Mouse (Mus musculus): ENCODE results near the gene Cpne8. TPM values are rescaled to one million over a fixed set of nuclear protein-coding genes. Genes with fewer than 3 reads are reported as not detected.

Gene Cpne8
- total RNA-seq (2021): 10 to 100 TPM in 1 of 2 experiments, 1 to 10 TPM in 1; 7.1 to 10.6 TPM

DNA sequence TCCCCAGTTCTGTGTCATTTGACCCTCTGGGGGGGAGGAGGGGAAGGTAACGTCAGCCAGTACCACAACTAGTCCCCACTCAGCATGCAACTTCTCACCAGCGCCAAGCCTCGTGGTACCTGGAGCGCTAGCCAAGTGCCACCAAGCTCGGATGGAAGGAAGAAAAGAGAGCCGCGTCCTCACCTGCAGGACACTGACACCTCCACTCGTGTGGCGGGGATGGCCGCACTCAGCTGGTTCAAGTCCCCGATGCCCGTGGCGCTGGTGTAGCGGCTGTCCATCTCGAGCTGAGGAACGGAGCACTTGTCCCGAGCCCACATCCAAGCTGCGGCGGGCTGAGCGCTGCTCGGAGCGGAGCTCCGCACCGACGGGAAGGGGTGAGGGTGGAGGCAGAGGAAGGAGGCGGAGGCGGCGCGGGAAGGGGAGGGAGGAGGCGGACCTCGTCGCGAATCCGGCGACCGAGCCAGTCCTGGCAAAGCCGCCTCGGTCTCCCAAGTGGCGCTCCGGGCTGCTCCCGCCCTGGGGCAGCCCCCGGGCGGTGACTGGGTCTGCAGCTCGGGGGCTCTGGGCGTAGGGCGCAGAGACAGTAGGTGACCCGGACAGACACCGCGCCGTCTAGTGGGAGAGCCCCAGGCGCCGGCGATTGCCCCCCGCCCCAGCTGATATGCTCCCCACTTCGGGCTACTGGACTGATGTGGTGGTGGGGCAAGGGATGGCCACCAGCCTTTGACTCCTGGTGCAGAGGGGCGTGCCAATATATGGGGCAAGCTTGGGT is at the start of gene Cpne8:
Gene Cpne8 (minus strand): TSS at position 448 of the 775 bp plus-strand sequence.
- peak; percentile 70 for DNase-seq (ENCODE audit: low spot score)
- intact Hi-C loops (cut with DNase I): loop anchor here (5.0 kb wide), 1 partner anchor 432 kb away; no protein-coding TSS in a partner anchor

DNA sequence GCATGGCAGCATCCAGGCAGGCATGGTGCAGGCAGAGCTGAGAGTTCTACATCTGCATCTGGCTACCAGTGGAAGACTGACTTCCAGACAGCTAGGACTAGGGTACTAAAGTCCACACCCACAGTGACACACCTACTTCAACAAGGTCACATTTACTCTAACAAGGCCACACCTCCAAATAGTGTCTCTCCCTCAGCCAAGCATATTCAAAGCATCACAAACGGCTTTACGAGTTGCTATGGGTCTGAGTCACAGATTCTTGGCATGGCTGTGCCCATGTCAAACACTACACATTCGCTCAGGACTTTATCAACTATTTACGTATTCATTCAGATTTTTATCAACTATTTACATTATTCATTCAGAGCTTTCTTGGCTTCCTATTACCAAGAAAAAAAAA is 38.5 kb upstream of the Cpne8 start:
- intact Hi-C loops (cut with DNase I): no loop called here
- no peak for DNase-seq (ENCODE audit: low spot score)

DNA sequence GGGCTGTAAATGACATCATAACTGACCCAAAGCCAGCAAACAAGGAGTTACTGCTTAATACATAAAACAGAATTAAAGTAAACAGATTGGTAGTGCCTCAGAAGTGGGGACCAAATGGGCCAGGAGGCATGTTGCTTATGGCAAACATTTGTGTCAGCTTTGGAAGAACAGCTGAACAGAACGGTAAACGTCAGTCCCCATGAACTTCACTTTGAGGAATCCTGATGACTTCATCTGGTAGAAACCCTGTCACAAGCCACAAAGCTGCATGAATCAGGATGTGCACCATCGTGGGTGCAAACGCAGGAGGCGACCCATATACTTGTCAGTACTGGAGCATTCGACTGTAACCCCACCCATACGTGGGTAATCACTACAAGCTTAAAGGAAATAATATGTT is 30.1 kb upstream of the Cpne8 start:
- no peak for DNase-seq (ENCODE audit: low spot score)
- intact Hi-C loops (cut with DNase I): no loop called here

DNA sequence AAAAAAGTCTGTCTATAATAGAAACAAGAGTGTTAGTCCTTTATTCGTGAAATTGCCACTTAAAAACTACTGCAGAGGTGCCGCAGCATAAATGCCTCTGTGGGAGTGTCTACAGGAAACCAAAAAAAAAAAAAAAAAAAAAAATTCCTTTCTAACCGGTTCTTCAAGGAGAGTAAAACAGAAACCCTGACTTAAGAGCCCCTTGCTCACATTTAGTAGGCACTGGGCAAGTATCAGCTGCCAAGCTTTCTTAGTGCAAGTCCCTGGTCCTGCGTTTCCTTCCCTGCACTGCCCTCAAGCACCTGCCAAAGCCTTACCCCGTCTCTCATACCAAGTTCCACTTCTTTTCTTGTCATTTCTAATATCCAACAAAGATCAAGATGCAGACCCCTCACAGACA is 25.1 kb upstream of the Cpne8 start:
- intact Hi-C loops (cut with DNase I): no loop called here
- no peak for DNase-seq (ENCODE audit: low spot score)

DNA sequence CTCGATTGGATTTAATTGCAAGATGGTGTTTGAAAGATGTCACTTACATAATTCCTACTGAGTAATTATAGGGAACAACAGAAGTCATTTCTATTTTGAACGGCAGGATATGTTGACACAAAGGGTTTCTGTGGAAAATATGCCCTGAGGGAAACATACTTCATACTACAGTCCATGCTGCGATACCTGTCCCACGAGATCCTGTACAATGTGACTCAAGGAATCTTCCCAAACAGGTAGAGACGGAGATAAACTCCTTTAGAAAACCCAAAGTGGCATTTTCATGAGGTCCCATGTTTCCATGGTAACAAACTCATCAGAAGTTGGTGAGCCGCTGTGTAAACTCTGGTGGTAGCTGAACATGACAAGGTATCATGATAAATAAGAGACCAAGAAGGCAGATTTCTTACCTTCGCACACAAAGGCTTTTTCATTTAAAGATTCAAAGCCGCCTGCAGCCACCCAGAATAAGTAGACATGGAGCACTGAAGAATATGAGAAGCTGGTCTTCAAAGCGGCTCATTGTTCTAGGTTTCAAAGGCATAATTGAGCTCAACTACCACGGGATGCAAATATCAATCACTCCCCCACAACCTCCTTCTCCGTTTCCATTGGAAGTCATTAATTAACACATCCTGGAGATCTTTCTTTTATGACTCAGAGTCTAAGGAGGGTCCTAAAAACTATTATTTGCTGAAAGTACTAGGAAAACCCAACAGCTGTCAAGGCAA is 24.4 kb upstream of the Cpne8 start:
- no peak for DNase-seq (ENCODE audit: low spot score)
- intact Hi-C loops (cut with DNase I): no loop called here

DNA sequence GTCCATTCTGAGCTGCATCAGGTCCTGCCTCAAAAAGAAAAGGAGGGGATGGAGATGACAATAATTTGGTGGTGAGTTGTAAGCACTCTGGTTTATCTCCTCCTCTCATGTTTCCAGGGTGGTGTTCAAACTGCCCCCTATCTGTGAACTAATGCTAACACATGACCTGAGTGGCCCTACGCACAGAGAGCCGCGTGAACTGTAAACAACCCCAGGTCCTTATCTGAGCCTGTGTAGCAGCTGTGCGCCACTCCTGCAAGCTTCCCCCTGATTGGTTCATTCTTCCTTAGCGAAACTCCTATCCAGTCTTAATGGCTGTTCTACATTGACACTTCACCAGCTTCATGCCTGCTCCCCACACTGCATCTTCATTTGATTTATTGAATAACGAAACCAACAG is 7.5 kb upstream of the Cpne8 start:
- no peak for DNase-seq (ENCODE audit: low spot score)
- intact Hi-C loops (cut with DNase I): loop anchor here (10.0 kb wide), 1 partner anchor 248 kb away; no protein-coding TSS in a partner anchor

DNA sequence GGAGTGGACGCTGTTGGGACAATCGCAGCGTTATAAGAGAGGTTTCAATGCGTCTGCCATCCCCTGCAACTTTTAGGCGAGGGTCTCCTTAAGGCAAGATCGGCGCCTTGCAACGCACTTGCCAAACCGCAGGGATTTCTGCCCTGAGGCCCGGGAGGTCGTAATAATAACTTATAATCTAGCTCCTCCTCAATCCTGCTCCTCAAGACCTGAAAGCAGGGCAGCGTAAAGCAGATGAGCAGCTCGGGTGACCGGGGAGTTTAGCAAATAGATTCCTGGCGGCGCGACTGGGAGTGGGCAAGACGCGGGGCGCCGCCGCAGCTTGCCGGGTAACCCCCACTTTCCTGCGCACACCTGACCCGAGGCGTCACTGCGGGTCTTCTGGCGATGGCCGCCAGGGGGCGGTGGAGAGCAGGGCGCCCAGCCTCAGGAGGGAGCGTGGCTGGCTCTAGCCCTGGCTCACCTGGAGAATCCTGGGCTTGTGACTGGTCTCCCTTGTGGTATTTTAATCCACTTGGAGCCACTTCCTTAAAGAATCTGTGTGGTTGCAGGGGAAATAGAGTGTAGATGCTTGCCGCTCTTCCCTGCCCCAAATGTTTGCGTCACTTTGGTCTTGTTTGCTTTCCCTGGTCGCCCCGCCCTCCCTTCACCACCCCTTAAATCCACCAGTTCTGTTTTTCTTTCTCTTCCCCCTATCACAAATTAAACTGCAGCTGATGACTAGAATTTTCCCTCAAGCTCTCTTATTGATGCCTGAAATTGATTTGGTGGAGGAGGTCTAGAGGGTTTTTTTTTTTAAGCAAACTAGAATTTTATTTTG is 738 bp upstream of the Cpne8 start:
- DNase-seq (ENCODE audit: low spot score): peak; percentile 22
- intact Hi-C loops (cut with DNase I): loop anchor here (5.0 to 10.0 kb wide), 3 partner anchors 162 to 433 kb away; no protein-coding TSS in a partner anchor

DNA sequence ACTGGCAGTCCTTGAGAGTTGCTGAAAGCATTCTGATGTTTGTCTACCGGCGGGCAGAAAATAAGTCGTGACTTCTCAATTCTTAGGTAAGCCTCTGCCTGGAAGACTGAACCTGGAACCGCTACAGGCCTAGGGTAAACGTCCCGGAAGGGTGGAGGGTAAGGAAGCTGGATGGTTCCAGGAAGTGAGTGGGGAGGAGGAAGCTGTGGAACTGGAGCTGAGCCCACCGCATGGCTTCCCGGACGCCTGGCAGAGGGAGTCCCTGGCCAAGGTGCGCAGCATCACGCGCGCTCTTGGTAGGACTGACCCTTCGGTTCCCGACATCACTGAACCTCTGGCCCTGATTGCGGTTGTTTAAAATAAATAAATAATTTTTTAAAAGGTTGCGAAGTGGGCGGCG is 744 bp downstream of the Cpne8 start:
- intact Hi-C loops (cut with DNase I): loop anchor here (5.0 kb wide), 1 partner anchor 431 kb away; no protein-coding TSS in a partner anchor

DNA sequence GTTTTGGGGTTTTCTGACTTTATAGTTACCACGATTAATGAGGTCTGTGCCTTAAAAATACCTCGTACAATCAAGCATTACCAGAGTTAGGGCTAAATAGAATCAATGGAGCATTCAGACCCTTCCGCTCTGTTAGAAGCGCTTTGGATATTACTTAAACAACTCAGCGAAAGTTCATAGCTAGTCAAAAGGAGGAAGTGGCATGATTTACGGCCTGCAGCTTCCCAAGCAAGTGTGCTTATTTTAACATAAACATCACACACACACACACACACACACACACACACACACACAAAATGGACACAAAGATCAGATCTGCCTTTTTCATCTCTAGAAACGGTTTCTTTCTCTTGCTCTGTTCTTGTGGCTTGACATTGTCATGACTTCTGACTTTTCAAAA is 9.7 kb downstream of the Cpne8 start:
- no peak for DNase-seq (ENCODE audit: low spot score)
- intact Hi-C loops (cut with DNase I): no loop called here

More for the DNA sequence above, 744 bp downstream of the Cpne8 start:
- DNase-seq (ENCODE audit: low spot score): peak; percentile 48

DNA sequence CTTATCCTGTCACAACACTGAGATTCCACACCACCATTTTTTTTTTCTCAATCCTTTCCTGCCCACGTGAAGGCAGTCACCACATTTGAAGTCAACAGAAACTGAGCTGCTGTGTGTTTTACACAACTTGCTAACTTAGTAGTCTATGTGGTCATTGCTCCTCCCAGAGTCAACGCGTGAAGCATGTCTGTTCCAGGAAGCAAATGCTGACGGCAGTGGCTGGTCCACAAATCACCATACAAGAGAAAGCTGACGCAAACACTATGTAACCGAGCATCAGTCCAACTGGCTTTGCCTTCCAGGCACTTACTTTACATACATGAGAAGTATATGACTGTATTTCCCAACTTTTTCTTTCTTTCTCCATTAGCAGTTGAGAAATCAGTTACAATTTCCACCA is 12.3 kb downstream of the Cpne8 start:
- intact Hi-C loops (cut with DNase I): no loop called here
- DNase-seq (ENCODE audit: low spot score): no peak

DNA sequence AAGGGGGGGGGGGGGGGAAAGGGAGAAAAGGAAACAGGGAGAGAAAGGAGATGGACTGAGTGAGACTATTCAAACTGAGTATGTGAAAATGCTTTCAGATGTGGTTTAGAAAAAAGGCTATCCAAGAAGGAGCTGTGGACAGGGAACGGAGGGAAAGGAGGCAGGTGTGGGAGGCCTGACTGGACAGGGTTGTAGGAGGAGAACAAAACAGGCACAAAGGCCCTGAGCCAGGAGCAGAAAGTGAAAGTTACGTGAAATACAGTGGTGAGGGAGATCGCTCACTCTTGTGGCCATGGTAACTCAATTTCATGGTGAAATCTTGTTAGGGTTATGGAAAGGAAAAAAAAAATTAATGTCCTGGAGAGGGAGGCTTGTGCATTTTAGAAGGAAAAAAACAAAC is 14.6 kb downstream of the Cpne8 start:
- intact Hi-C loops (cut with DNase I): no loop called here

DNA sequence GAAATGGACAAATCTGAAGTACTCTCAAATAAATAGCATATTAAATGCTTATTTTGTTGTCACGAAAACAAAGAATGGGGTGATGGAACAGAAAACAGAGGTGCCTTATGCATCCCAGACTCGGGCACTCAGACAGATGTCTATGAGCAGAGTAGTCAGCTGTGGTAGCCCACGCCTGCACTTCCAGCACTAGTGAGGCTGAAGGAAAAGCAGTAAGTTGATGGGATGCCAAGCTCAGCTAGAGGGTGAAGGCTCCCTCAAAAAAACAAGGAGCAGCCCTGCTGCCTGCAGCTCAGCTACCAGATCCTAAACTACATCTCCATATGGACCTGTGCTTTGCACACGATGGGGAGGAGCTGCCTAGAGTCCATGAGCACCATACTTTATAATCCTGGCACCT is 15.6 kb downstream of the Cpne8 start:
- intact Hi-C loops (cut with DNase I): no loop called here

More for the DNA sequence above, 14.6 kb downstream of the Cpne8 start:
- no peak for DNase-seq (ENCODE audit: low spot score)

DNA sequence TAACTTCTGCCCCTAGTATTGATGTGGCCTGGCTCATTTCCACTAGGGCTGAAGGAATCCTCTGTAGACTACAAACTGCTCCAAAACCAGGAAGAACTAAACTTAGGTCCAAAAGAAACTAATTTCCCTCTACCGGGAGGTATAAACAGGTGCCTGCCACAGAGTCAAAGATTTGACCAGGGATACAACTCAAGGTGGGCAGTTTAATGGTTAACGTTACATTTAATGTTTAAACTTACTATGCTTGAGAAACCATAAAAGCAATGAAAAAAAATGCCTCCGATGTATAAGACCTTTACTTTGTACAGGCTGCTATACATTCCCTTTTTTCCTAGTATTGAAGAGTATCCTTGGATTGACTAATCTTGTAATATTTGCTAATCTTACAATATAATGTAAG is 18.5 kb downstream of the Cpne8 start:
- intact Hi-C loops (cut with DNase I): no loop called here
- no peak for DNase-seq (ENCODE audit: low spot score)

More for the DNA sequence above, 15.6 kb downstream of the Cpne8 start:
- DNase-seq (ENCODE audit: low spot score): no peak

DNA sequence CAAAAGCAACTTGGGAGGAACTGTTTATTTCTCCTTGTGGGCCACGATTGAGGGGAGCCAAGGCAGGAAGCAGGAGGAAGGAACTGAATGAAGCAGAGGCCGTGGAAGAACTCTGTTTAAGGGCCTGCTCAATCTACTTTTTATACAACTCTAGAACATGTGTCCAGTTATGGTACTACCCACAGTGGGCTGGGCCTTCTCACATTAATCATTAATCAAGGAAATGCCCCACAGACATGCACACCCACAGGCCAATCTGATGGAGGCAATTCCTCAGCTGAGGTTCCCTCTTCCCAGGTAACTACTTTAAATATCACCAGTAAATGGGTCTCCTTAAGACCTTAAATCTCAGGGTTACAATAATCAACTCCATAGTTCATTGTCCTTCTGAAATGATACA is 21.2 kb downstream of the Cpne8 start:
- intact Hi-C loops (cut with DNase I): no loop called here
- DNase-seq (ENCODE audit: low spot score): no peak

DNA sequence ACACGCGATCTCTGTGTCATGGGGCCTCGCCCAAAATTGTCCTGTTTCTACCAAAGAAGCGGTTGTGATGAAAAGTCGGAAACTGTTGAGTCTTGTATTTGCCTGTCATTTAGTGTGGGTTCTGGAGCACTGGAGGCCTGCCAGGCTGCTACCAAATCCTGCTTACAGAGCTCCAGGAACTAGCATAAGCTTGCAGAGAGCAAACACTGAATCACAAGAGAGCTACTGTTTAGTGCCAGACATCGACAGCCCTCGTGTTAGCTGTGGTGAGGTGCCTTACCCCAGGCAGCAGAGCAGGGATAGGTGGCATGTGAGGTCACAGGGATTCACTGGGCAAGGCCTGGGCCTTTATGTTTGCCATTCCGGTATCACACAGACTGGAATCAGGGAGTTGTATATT is 22.7 kb downstream of the Cpne8 start:
- intact Hi-C loops (cut with DNase I): no loop called here
- DNase-seq (ENCODE audit: low spot score): no peak

DNA sequence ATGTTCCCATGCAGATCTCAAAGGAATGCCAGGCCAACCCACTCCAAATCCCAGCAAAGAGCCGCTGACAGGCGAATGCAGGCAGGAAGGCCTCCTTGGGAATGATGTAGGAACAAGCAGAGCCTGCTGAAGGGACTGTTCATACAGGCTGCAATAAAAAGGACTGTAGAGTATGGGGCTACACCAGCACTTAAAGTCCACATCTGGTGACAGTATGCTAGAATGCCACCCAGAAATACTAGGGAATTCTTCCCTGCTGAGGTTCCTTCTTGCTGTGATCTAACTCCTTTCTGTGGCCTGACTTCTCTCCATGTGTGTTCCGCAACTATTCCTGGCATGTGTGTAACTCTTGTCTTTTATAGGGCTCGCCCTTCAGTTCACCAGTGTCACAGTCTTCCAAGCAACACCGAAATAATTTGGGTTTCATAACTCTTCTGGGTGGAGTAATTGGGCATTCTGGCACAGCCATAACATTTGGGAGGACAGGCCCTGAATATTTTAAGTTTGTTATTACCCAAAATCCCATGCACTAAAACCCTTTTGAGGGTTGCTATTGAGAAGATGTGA is 32.1 kb downstream of the Cpne8 start:
- intact Hi-C loops (cut with DNase I): no loop called here
- DNase-seq (ENCODE audit: low spot score): no peak

DNA sequence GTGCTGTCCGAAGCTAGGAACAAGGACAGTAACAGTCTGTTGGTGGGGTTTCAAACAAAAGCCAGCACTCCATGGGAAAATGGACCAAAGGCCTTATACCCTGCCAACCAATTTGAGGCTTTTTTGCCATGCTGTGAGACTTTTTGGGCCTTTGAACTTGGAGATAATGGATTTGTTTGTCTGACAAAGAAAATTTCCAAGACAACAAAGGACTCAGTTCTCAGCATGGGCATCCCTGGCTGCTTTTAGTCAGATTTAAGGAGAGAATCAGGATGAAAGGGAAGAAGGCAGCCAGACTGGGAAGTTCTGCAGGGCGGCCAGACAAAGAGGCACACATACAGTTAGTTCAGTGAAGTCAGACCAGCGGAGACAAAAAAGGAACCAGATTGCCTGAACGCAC is 32.9 kb downstream of the Cpne8 start:
- no peak for DNase-seq (ENCODE audit: low spot score)

DNA sequence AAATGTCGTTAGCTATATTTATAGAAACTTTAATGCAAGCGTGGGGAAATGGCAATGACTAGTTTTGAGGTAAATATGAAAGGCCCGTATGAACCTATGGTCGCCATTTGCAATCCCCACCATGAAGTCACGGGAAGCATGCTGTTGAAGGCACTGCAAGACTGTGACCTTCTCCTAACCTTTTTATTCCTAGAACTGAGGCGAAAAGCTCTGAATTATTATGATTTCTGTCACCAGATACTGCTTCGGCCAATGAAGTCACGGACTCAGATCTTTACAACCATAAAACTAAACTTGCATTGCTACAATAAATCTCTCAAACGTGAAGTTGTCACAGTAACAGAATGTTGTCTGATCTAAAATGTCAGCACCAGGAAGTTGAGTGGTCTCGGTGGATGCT is 33.4 kb downstream of the Cpne8 start:
- intact Hi-C loops (cut with DNase I): no loop called here
- no peak for DNase-seq (ENCODE audit: low spot score)

More for the DNA sequence above, 32.9 kb downstream of the Cpne8 start:
- intact Hi-C loops (cut with DNase I): no loop called here

DNA sequence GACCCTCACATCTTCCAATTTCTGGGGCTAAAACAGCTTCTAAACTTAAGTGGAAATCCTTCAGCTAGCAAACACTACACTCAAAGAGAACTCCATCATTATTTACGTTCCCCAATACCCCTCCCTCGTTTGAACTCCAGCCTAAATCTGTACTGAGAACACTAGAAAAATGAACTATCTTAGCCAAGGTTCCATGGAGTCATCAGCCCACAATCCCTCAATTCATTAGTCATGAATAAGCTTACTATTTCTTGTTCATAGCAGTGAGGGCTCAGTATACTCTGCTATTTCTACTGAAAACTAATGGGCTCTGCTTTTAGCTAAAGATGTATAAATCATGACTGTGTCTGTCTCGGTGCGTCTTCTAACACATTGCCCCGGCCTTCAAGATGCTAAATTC is 55.0 kb downstream of the Cpne8 start:
- no peak for DNase-seq (ENCODE audit: low spot score)
- intact Hi-C loops (cut with DNase I): no loop called here

DNA sequence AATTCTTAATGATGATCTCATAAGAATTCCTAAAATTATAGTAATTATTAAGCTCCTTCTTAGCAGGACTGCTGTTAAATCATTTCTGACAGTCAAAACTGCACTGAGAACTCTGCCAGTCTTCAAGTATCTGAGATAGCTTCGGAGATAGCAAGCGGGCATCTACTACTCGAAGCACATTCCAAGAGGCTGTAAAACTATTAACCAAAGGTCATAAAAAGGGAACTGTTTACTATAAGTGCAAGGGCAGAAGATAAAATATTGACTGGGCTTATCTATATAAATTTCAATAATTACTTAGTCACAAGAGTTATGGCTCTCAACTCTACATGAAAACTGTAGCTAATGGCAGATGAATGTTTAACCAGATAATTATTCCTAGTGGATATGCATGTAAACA is 57.2 kb downstream of the Cpne8 start:
- no peak for DNase-seq (ENCODE audit: low spot score)
- intact Hi-C loops (cut with DNase I): no loop called here
